Mouse (Mus musculus) hindbrain, embryonic 15.5 days (tissue): ENCODE results near the gene Hecw1. TPM values are rescaled to one million over a fixed set of nuclear protein-coding genes. Genes with fewer than 3 reads are reported as not detected.
"Not testable (repeated sequence)": the region's sequence is repeated elsewhere in the genome, so short reads cannot be mapped to it uniquely, and the experiment has no call there.

Experiments used
- ATAC-seq: fragments of 200-750 bp; cut with Nextera tagmentation; 2 replicates; pipeline ENCODE4 v1.8.0; 2017; ENCODE audit warnings: low read depth, moderate number of reproducible peaks, moderate TSS enrichment; ENCODE audit not compliant: low FRiP score
- H3K27ac ChIP-seq: fragments of 300-500 bp; sonication (generic); replicated peaks from 2 replicates; pipeline ENCODE4 v1.5.1; 2015; ENCODE audit warnings: mild to moderate bottlenecking, inconsistent platforms
- H3K27me3 ChIP-seq: fragments of 300-500 bp; sonication (generic); 2 replicates; pipeline ENCODE4 v1.6.1; 2015; ENCODE audit warnings: control low read depth, inconsistent platforms
- H3K36me3 ChIP-seq: fragments of 300-500 bp; sonication (generic); 2 replicates; pipeline ENCODE4 v1.6.1; 2015; ENCODE audit warnings: control low read depth, inconsistent platforms
- H3K4me1 ChIP-seq: fragments of 300-500 bp; sonication (generic); replicated peaks from 2 replicates; pipeline ENCODE4 v1.6.1; 2015; ENCODE audit warnings: control low read depth, inconsistent platforms
- H3K4me2 ChIP-seq: fragments of 300-500 bp; sonication (generic); 2 replicates; pipeline ENCODE4 v1.6.1; 2015; ENCODE audit warnings: moderate library complexity, mild to moderate bottlenecking, inconsistent platforms
- H3K4me3 ChIP-seq: fragments of 300-500 bp; sonication (generic); 2 replicates; pipeline ENCODE4 v1.5.1; 2015; ENCODE audit warnings: mild to moderate bottlenecking, inconsistent platforms
- H3K9ac ChIP-seq: fragments of 300-500 bp; sonication (generic); 2 replicates; pipeline ENCODE4 v1.6.1; 2015; ENCODE audit warnings: inconsistent platforms
- H3K9me3 ChIP-seq: fragments of 300-500 bp; sonication (generic); 2 replicates; pipeline ENCODE4 v1.6.1; 2016; ENCODE audit warnings: control low read depth, inconsistent platforms
- WGBS: fragments of 180-500 bp; shearing (Covaris S2); methylation state at CpG from one replicate; pipeline ENCODE4 v1.1.7; 2015; 5-methylcytosine and 5-hydroxymethylcytosine counted together
- polyA plus RNA-seq: library from polyadenylated mRNA; unstranded; fragments of >200 nt; fragmentation: Nextera tagmentation; extraction: Ambion mirVana; gene quantifications from 2 replicates; pipeline ENCODE4 v1.2.1, GENCODE M21; 2015

Hecw1 gene
- polyA plus RNA-seq, 1 experiment from 2014 or later: 38.9 TPM

- Histone ChIP-seq H3K27ac (no peak overlapping the region), H3K4me1 (no peaks in the 10 kb centered on the region), H3K27me3 (no peaks in the 10 kb centered on the region), H3K36me3 (peaks cover 35% of the 10 kb centered on the region), H3K9me3 (no peaks in the 10 kb centered on the region), H3K9ac (no peak overlapping the region), H3K4me2 (no peak overlapping the region), H3K4me3 (no peak overlapping the region)
- WGBS: 31% methylated on average over 8 of the region's 8 CpGs
- ATAC-seq: no peak
Measured at GRCm38 (mm10) chr13:14306617-14307016, 216.4 kb downstream of the Hecw1 start.

GRCm38 (mm10) chr13:14304103-14304502 is 218.9 kb downstream of the Hecw1 start:
- no peak overlapping the region for H3K27ac ChIP-seq
- H3K4me1 ChIP-seq: no peaks in the 10 kb centered on the region
- 97% methylated on average over 1 of the region's 1 CpGs for WGBS
- H3K9me3 ChIP-seq: no peaks in the 10 kb centered on the region
- no peak overlapping the region for H3K4me3 ChIP-seq
- no peak overlapping the region for H3K4me2 ChIP-seq
- H3K36me3 ChIP-seq: peaks cover 47% of the 10 kb centered on the region
- no peak for ATAC-seq
- H3K27me3 ChIP-seq: no peaks in the 10 kb centered on the region
- H3K9ac ChIP-seq: no peak overlapping the region

- no peak overlapping the region for H3K9ac ChIP-seq
- no peaks in the 10 kb centered on the region for H3K4me1 ChIP-seq
- H3K4me3 ChIP-seq: no peak overlapping the region
- peaks cover 56% of the 10 kb centered on the region for H3K36me3 ChIP-seq
- no peaks in the 10 kb centered on the region for H3K27me3 ChIP-seq
- no peak for ATAC-seq
- H3K4me2 ChIP-seq: no peak overlapping the region
- H3K9me3 ChIP-seq: no peaks in the 10 kb centered on the region
- WGBS: 77% methylated on average over 2 of the region's 2 CpGs
- no peak overlapping the region for H3K27ac ChIP-seq
Measured at GRCm38 (mm10) chr13:14302921-14303320, 220.1 kb downstream of the Hecw1 start.

GRCm38 (mm10) chr13:14290016-14290415 is 233.0 kb downstream of the Hecw1 start:
- H3K4me2 ChIP-seq: no peak overlapping the region
- no peaks in the 10 kb centered on the region for H3K4me1 ChIP-seq
- no peak overlapping the region for H3K4me3 ChIP-seq
- peaks cover 16% of the 10 kb centered on the region for H3K36me3 ChIP-seq
- no peak overlapping the region for H3K27ac ChIP-seq
- no peaks in the 10 kb centered on the region for H3K9me3 ChIP-seq
- ATAC-seq: no peak
- H3K9ac ChIP-seq: no peak overlapping the region
- H3K27me3 ChIP-seq: no peaks in the 10 kb centered on the region
- WGBS: 56% methylated on average over 1 of the region's 1 CpGs

GRCm38 (mm10) chr13:14271476-14271875 is 251.6 kb downstream of the Hecw1 start:
- Histone ChIP-seq H3K4me2 (no peak overlapping the region), H3K27me3 (no peaks in the 10 kb centered on the region), H3K4me1 (no peaks in the 10 kb centered on the region), H3K4me3 (no peak overlapping the region), H3K9me3 (no peaks in the 10 kb centered on the region), H3K36me3 (peaks cover 38% of the 10 kb centered on the region), H3K9ac (no peak overlapping the region), H3K27ac (no peak overlapping the region)
- no peak for ATAC-seq

GRCm38 (mm10) chr13:14260939-14261338 is 262.1 kb downstream of the Hecw1 start:
- not testable (repeated sequence) for H3K27ac ChIP-seq, H3K4me3 ChIP-seq, H3K9ac ChIP-seq, H3K4me1 ChIP-seq, ATAC-seq, H3K4me2 ChIP-seq, H3K9me3 ChIP-seq, H3K27me3 ChIP-seq
- peaks cover 40% of the 10 kb centered on the region for H3K36me3 ChIP-seq
- WGBS: 35% methylated on average over 9 of the region's 9 CpGs

- Histone ChIP-seq H3K9ac (no peak overlapping the region), H3K4me3 (no peak overlapping the region), H3K27me3 (no peaks in the 10 kb centered on the region), H3K4me1 (no peaks in the 10 kb centered on the region), H3K4me2 (no peak overlapping the region), H3K27ac (no peak overlapping the region), H3K36me3 (peaks cover 24% of the 10 kb centered on the region), H3K9me3 (no peaks in the 10 kb centered on the region)
- ATAC-seq: no peak
- WGBS: 57% methylated on average over 2 of the region's 2 CpGs
Measured at GRCm38 (mm10) chr13:14245946-14246345, 277.1 kb downstream of the Hecw1 start.

GRCm38 (mm10) chr13:14179669-14180068 is 343.4 kb downstream of the Hecw1 start:
- Histone ChIP-seq H3K36me3 (peaks cover 12% of the 10 kb centered on the region; the same call in 1 of the 2 replicates), H3K27ac (no peak overlapping the region), H3K9me3 (no peaks in the 10 kb centered on the region), H3K27me3 (no peaks in the 10 kb centered on the region), H3K4me1 (no peaks in the 10 kb centered on the region), H3K4me3 (no peak overlapping the region), H3K9ac (no peak overlapping the region), H3K4me2 (no peak overlapping the region)
- no peak for ATAC-seq
- WGBS: 82% methylated on average over 3 of the region's 3 CpGs

- Histone ChIP-seq H3K36me3 (peaks cover 7% of the 10 kb centered on the region; the same call in 1 of the 2 replicates), H3K9ac (no peak overlapping the region), H3K27ac (no peak overlapping the region), H3K9me3 (no peaks in the 10 kb centered on the region), H3K27me3 (no peaks in the 10 kb centered on the region), H3K4me2 (no peak overlapping the region), H3K4me1 (no peaks in the 10 kb centered on the region), H3K4me3 (no peak overlapping the region)
- 95% methylated on average over 1 of the region's 1 CpGs for WGBS
- no peak for ATAC-seq
Measured at GRCm38 (mm10) chr13:14177989-14178388, 345.0 kb downstream of the Hecw1 start.

Other genes starting within 250 kb of the Hecw1 start
- gene Mrpl32, start 89.9 kb upstream of the Hecw1 start, polyA plus RNA-seq: 96.0 and 103 TPM in 2 replicates
- 165 and 168 TPM in 2 replicates for gene Psma2, start 90.0 kb upstream of the Hecw1 start, polyA plus RNA-seq
- gene AW209491, start 106.9 kb upstream of the Hecw1 start, polyA plus RNA-seq: 45.1 and 45.2 TPM in 2 replicates